Mouse (Mus musculus) brown adipose tissue, adult 24 weeks (tissue): ENCODE data around the gene Syn2. TPM values are rescaled to one million over a fixed set of nuclear protein-coding genes. Genes with fewer than 3 reads are reported as not detected.

Source experiments
- H3K27ac ChIP-seq: fragments of 200-500 bp; replicated peaks from 2 replicates; pipeline ENCODE4 v1.5.1; 2012; ENCODE audit warnings: low read depth, mild to moderate bottlenecking, low read length
- H3K4me1 ChIP-seq: fragments of 200-500 bp; 2 replicates; pipeline ENCODE4 v1.6.1; 2012; ENCODE audit warnings: low read length, mixed read lengths; ENCODE audit not compliant: control insufficient read depth, insufficient read depth, insufficient read length
- H3K4me3 ChIP-seq: fragments of 200-500 bp; 2 replicates; pipeline ENCODE4 v1.5.1; 2012; ENCODE audit warnings: low read depth, mild to moderate bottlenecking, low read length, moderate library complexity; ENCODE audit not compliant: insufficient read depth
- polyA plus RNA-seq: library from polyadenylated mRNA; stranded (reverse); fragments of >200 nt; gene quantifications from 2 replicates; pipeline ENCODE4 v1.2.4, GENCODE M21; 2012; ENCODE audit not compliant: missing spikeins, insufficient read depth, insufficient read length

The Syn2 gene
- polyA plus RNA-seq, 1 experiment = 3.9 TPM

GRCm38 (mm10) chr6:115319686-115320085 lies 185.0 kb downstream of the Syn2 start:
- Histone ChIP-seq H3K4me3 (no peak overlapping the region), H3K4me1 (peaks cover 14% of the 10 kb centered on the region), H3K27ac (no peak overlapping the region)

DNA sequence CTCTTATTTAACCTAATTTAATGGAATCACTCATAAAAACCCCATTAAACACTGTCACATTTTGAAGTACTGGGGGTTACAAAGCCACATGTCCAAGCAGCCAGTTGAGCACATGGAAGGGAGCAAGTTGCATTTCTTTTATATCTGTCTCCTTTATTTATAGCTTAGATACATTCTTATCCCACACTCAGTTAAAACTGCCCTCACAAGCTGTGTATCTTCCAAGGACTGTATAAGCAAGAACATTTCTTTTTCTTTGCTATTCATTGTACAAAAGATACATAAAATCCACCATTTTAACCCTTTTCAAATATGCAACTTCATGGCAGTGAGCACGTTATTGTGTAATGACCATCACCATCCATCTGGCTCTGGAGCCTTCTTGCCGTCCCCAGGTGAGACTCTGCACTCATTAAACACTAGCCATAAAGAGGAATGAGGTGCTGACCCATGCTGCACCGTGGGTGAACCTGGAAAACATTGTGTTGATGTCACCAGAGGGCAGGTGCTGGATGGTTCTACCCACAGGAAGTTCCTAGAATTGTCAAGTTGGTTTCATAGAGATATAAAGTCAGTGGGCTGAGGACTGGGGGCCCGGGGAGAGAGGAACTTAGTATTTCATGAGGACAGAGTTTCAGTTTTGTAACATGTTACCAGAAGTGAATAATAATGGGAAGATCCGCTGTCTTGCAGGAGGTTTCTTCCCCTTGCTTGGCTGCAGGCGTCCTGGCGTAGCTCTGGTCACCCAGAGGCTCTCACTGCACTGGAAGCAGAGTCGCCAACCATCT lies 186.4 kb downstream of the Syn2 start:
- Histone ChIP-seq H3K4me1 (peaks cover 14% of the 10 kb centered on the region), H3K27ac (no peak overlapping the region)

GRCm38 (mm10) chr6:115321883-115322351 lies 187.2 kb downstream of the Syn2 start:
- Histone ChIP-seq H3K4me3 (no peak overlapping the region), H3K27ac (no peak overlapping the region), H3K4me1 (peaks cover 14% of the 10 kb centered on the region)

More for the DNA sequence above, 186.4 kb downstream of the Syn2 start:
- H3K4me3 ChIP-seq = no peak overlapping the region

DNA sequence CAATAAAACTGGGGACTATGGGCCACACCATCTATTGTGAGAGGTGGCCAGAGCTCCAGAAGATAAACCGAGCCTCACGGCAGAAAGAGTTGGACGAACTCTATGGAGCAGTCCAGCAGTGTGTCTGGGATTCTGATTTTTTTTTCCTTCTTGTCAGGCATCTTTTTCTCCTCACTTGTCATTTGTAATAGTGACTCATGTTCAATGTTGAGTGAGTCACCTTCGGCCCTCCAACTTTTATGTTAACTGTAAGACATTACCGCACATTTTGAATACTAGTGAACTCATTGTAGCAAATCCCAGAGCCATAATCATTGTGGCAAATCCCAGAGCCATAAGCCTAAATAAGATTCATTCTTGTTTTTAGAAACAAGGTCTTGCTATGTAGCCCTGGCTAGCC lies 188.3 kb downstream of the Syn2 start:
- Histone ChIP-seq H3K4me3 (no peak overlapping the region), H3K4me1 (peaks cover 11% of the 10 kb centered on the region), H3K27ac (no peak overlapping the region)

DNA sequence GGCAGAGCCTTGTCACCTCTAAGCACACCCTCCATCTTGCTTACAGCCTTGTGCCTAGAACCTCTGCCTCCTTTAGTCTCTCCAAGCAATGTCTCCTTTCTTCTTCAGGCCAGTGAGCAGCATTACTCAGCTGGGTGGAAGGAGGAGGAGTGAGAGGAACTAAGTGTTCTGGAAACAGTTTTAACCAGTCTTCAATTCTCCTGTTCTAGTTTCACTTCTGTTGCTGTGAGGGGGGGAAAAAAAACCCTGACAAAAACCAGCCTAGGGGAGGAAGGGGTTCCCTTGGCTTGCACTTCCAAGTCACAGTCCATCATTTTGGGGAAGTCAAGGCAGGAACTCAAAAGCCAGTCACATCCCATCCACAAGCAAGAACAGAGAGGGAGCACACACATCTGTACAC lies 196.3 kb downstream of the Syn2 start:
- Histone ChIP-seq H3K4me3 (no peak overlapping the region), H3K4me1 (no peaks in the 10 kb centered on the region)

More for the DNA sequence above, 196.3 kb downstream of the Syn2 start:
- H3K27ac ChIP-seq = 0 out of 2 replicates have a peak overlapping the region, but pooled peaks have one; percentile 10

Other genes starting within 250 kb of the Syn2 start
- gene Vgll4, start 164.9 kb upstream of the Syn2 start, polyA plus RNA-seq = 59.1 and 73.9 TPM in 2 replicates
- 18.2 and 22.6 TPM in 2 replicates for gene Tamm41, start 97.0 kb upstream of the Syn2 start, polyA plus RNA-seq
- not detected in 2 replicates for gene Gm17482, start 92.4 kb downstream of the Syn2 start, polyA plus RNA-seq
- 11.1 and 36.6 TPM in 2 replicates for gene Timp4, start 117.3 kb downstream of the Syn2 start, polyA plus RNA-seq
- gene Pparg, start 226.0 kb downstream of the Syn2 start, polyA plus RNA-seq = 257 and 391 TPM in 2 replicates